8 mouse cellular contexts compared by ENCODE assay signal in genomic region chr7:142656055-142656454, GRCm38 (mm10). TPM values are rescaled to one million over a fixed set of nuclear protein-coding genes. Genes with fewer than 3 reads are reported as not detected.
A peak's percentile ranks its signal among the peaks of the same experiment; 100 is the strongest.
DNase-seq lines count a peak whose midpoint lies in the region; ATAC-seq and TF ChIP-seq lines count a peak whose summit lies in the region.

No protein-coding gene starts in this region.

- peak; percentile 25 for DNase-seq in gastrocnemius, adult 2 months
- DNase-seq in gastrocnemius, postnatal 25 days = no peak
- DNase-seq in neural tube, embryonic 11.5 days (ENCODE audit: low spot score) = peak; percentile 30
- no peak for DNase-seq in neural tube, embryonic 10.5 days (ENCODE audit: extremely low spot score, low spot score)
- peak; percentile 54 for DNase-seq in liver
- DNase-seq in urinary bladder, postnatal 4 days (ENCODE audit: low spot score in 2 of 2) = no peak
- no peak for DNase-seq in cerebellum, adult 9-11 months
- DNase-seq in right cerebral cortex, postnatal 36 days (ENCODE audit: low spot score in 2 of 2) = no peak

- no peak overlapping the region for H3K27ac ChIP-seq in gastrocnemius, adult 2 months
- H3K27ac ChIP-seq in neural tube, embryonic 11.5 days (ENCODE audit: low read depth, low read length) = no peak overlapping the region

- TF ChIP-seq CTCF in gastrocnemius, adult 2 months (IDR thresholded peaks at IDR 0.05) = no peak

- intact Hi-C loops in gastrocnemius, adult 2 months (cut with DNase I) = no loop called here

- no peaks in the 10 kb centered on the region; the same call in 1 of the 2 replicates for H3K36me3 ChIP-seq in neural tube, embryonic 11.5 days (ENCODE audit: control insufficient read depth, insufficient read depth, low read length)

- H3K27me3 ChIP-seq in neural tube, embryonic 11.5 days (ENCODE audit: control insufficient read depth, insufficient read depth, low read length) = peaks cover 72% of the 10 kb centered on the region

- WGBS in neural tube, embryonic 11.5 days = 22% methylated on average over 4 of the region's 4 CpGs

- H3K9ac ChIP-seq in neural tube, embryonic 11.5 days (ENCODE audit: low read length) = no peak overlapping the region

- peak overlapping the region; percentile 33 for H3K4me2 ChIP-seq in neural tube, embryonic 11.5 days (ENCODE audit: low read depth)

- ATAC-seq in neural tube, embryonic 11.5 days (ENCODE audit: insufficient read depth, low FRiP score, low TSS enrichment) = no peak

- no peaks in the 10 kb centered on the region for H3K4me1 ChIP-seq in neural tube, embryonic 11.5 days (ENCODE audit: control insufficient read depth, insufficient read depth, low read length)

- no peaks in the 10 kb centered on the region for H3K9me3 ChIP-seq in neural tube, embryonic 11.5 days (ENCODE audit: control insufficient read depth, low read length)

- H3K4me3 ChIP-seq in gastrocnemius, adult 2 months = no peak overlapping the region
- H3K4me3 ChIP-seq in neural tube, embryonic 11.5 days (ENCODE audit: low read depth, low read length) = peak overlapping the region; percentile 33

RNA-seq across cellular contexts. Expression of gene Igf2, which starts 10.6 kb away (rescaled TPM):
- 10 to 100 TPM; 26.1 to 32.7 TPM for total RNA-seq in gastrocnemius, adult 2 months (2021)
- 100 to 1,000 TPM; 251 to 313 TPM for total RNA-seq in gastrocnemius, postnatal 25 days (2021)
- polyA plus RNA-seq in neural tube, embryonic 11.5 days (2014; fragmentation: Nextera tagmentation; extraction: Ambion mirVana) = 316 and 368 TPM in 2 replicates

RNA-seq across cellular contexts. Expression of gene Gm49394, which starts 13.7 kb away (rescaled TPM):
- total RNA-seq in gastrocnemius, adult 2 months (2021) = not detected
- total RNA-seq in gastrocnemius, postnatal 25 days (2021) = under 1 TPM in 1 of 2 experiments, not detected in 1; 0.08 TPM
- polyA plus RNA-seq in neural tube, embryonic 11.5 days (2014; fragmentation: Nextera tagmentation; extraction: Ambion mirVana) = not detected in 2 replicates

Comparison
In these comparisons a context has a peak if more than half of its experiments do, and no peak if none do; other contexts are left out.
1. DNase-seq: peak in gastrocnemius, adult 2 months (single experiment), neural tube, embryonic 11.5 days (single experiment) and liver (single experiment); none in gastrocnemius, postnatal 25 days (single experiment), neural tube, embryonic 10.5 days (single experiment), urinary bladder, postnatal 4 days (0 of 2), cerebellum, adult 9-11 months (single experiment) and right cerebral cortex, postnatal 36 days (0 of 2).
2. RNA of gene Igf2, which starts 10.6 kb away (total RNA-seq): 251 to 313 TPM in gastrocnemius, postnatal 25 days; 26.1 to 32.7 TPM in gastrocnemius, adult 2 months; every median in the first group is over 4 times any median in the second.